Mouse (Mus musculus): ENCODE results near the gene Hsd3b4.
"Not testable (repeated sequence)": the region's sequence is repeated elsewhere in the genome, so short reads cannot be mapped to it uniquely, and the experiment has no call there.

- TF ChIP-seq POLR2AphosphoS2 (IDR thresholded peaks at IDR 0.05; ENCODE audit: insufficient read length, low read depth); POLR2A (IDR thresholded peaks at IDR 0.05; ENCODE audit: insufficient read length, low read depth); MYOD1 (IDR thresholded peaks at IDR 0.05; ENCODE audit: control insufficient read depth in 1 of 3, insufficient read length in 2 of 3, low read depth in 2 of 3); REST (IDR thresholded peaks at IDR 0.05; ENCODE audit: insufficient read depth, insufficient read length); E2F4 (IDR thresholded peaks at IDR 0.05; ENCODE audit: insufficient read depth); MAX (IDR thresholded peaks at IDR 0.05; ENCODE audit: low read depth); MYOG (IDR thresholded peaks at IDR 0.05; ENCODE audit: control insufficient read depth in 1 of 3, insufficient read depth in 1 of 3, insufficient read length in 2 of 3, low read depth in 2 of 3); TCF12 (IDR thresholded peaks at IDR 0.05; ENCODE audit: insufficient read depth, poor library complexity, severe bottlenecking): not testable (repeated sequence)
These were observed 16.1 kb downstream of the Hsd3b4 start for GRCm38 (mm10) chr3:98494184-98494583.
